Mouse (Mus musculus): ENCODE data around the gene Auts2. TPM values are rescaled to one million over a fixed set of nuclear protein-coding genes. Genes with fewer than 3 reads are reported as not detected.
A peak's percentile ranks its signal among the peaks of the same experiment; 100 is the strongest.

The Auts2 gene
- total and polyA plus RNA-seq, 2 experiments from 2014 or later = 6.8 to 12.1 TPM

GRCm38 (mm10) chr5:131496517-131497216, 1046.5 kb downstream of the Auts2 start:
- H3K36me3 ChIP-seq (replicated peaks; ENCODE audit: control insufficient read depth, insufficient read depth, low read length) = no peaks in the 10 kb centered on the region
- WGBS = 88% methylated on average over 9 of the region's 10 CpGs
- DNase-seq (ENCODE audit: low spot score) = no peak

GRCm38 (mm10) chr5:131494564-131494963, 1048.6 kb downstream of the Auts2 start:
- WGBS = 87% methylated on average over 5 of the region's 5 CpGs
- no peak for ATAC-seq (ENCODE audit: insufficient read depth, low read depth)

More at GRCm38 (mm10) chr5:131496517-131497216, 1046.5 kb downstream of the Auts2 start:
- Histone ChIP-seq H3K4me1 (ENCODE audit: control insufficient read depth, insufficient read depth) (no peaks in the 10 kb centered on the region), H3K9me3 (replicated peaks; ENCODE audit: control insufficient read depth, low read length) (no peaks in the 10 kb centered on the region), H3K4me3 (ENCODE audit: low read depth, low read length) (no peak overlapping the region), H3K9ac (replicated peaks; ENCODE audit: low read depth, low read length) (no peak overlapping the region), H3K27ac (ENCODE audit: low read depth) (no peak overlapping the region), H3K4me2 (ENCODE audit: low read depth, low read length) (no peak overlapping the region), H3K27me3 (ENCODE audit: control insufficient read depth, insufficient read depth, low read length) (no peaks in the 10 kb centered on the region)
- ATAC-seq (ENCODE audit: insufficient read depth, low read depth) = no peak; the same call in 1 of the 2 replicates
- TF ChIP-seq EP300 (IDR thresholded peaks at IDR 0.05; ENCODE audit: low read depth) = no peak
- TF ChIP-seq CTCF (IDR thresholded peaks at IDR 0.05; ENCODE audit: low read depth) = no peak

DNA sequence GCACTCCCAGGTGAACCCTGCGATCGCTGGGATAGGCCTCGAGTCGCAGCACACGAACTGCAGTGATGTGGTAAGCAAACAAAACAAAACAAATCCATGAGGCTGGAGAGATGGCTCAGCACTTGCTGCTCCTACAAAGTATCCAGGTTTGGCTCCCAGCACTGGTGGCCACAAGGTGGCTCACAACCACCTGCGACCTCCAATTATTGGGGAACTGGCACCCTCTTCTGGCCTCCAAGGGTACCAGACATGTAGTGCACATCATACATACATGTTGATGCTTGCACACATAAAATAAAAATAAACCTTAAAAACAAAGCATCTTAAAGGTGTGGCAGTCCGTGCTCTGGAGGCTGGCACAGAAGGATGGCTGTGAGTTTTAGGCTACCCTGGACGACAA, 1050.6 kb downstream of the Auts2 start:
- DNase-seq (ENCODE audit: low spot score) (no peak), ATAC-seq (ENCODE audit: insufficient read depth, low read depth) (no peak)
- Histone ChIP-seq H3K27ac (ENCODE audit: low read depth) (no peak overlapping the region), H3K9me3 (replicated peaks; ENCODE audit: control insufficient read depth, low read length) (no peaks in the 10 kb centered on the region), H3K4me2 (ENCODE audit: low read depth, low read length) (no peak overlapping the region), H3K9ac (replicated peaks; ENCODE audit: low read depth, low read length) (no peak overlapping the region), H3K27me3 (ENCODE audit: control insufficient read depth, insufficient read depth, low read length) (no peaks in the 10 kb centered on the region), H3K4me3 (ENCODE audit: low read depth, low read length) (no peak overlapping the region), H3K36me3 (replicated peaks; ENCODE audit: control insufficient read depth, insufficient read depth, low read length) (no peaks in the 10 kb centered on the region), H3K4me1 (ENCODE audit: control insufficient read depth, insufficient read depth) (0 out of 2 replicates have a peak, but pooled peaks cover under 1% of the 10 kb centered on the region)
- TF ChIP-seq EP300 (IDR thresholded peaks at IDR 0.05; ENCODE audit: low read depth) = no peak
- TF ChIP-seq CTCF (IDR thresholded peaks at IDR 0.05; ENCODE audit: low read depth) = peak; percentile 41
- 87% methylated on average over 8 of the region's 8 CpGs for WGBS

More at GRCm38 (mm10) chr5:131494564-131494963, 1048.6 kb downstream of the Auts2 start:
- H3K4me3 ChIP-seq (ENCODE audit: low read depth, low read length) = no peak overlapping the region
- TF ChIP-seq EP300 (IDR thresholded peaks at IDR 0.05; ENCODE audit: low read depth) (no peak), CTCF (IDR thresholded peaks at IDR 0.05; ENCODE audit: low read depth) (no peak)
- H3K4me1 ChIP-seq (ENCODE audit: control insufficient read depth, insufficient read depth) = no peaks in the 10 kb centered on the region
- DNase-seq (ENCODE audit: low spot score) = no peak
- H3K4me2 ChIP-seq (ENCODE audit: low read depth, low read length) = no peak overlapping the region
- H3K9ac ChIP-seq (replicated peaks; ENCODE audit: low read depth, low read length) = no peak overlapping the region
- H3K36me3 ChIP-seq (replicated peaks; ENCODE audit: control insufficient read depth, insufficient read depth, low read length) = no peaks in the 10 kb centered on the region
- H3K9me3 ChIP-seq (replicated peaks; ENCODE audit: control insufficient read depth, low read length) = no peaks in the 10 kb centered on the region
- H3K27me3 ChIP-seq (ENCODE audit: control insufficient read depth, insufficient read depth, low read length) = no peaks in the 10 kb centered on the region
- H3K27ac ChIP-seq (ENCODE audit: low read depth) = no peak overlapping the region

- ATAC-seq (ENCODE audit: insufficient read depth, low read depth) (no peak), DNase-seq (ENCODE audit: low spot score) (no peak)
- Histone ChIP-seq H3K27me3 (ENCODE audit: control insufficient read depth, insufficient read depth, low read length) (no peaks in the 10 kb centered on the region), H3K9ac (replicated peaks; ENCODE audit: low read depth, low read length) (no peak overlapping the region), H3K36me3 (replicated peaks; ENCODE audit: control insufficient read depth, insufficient read depth, low read length) (no peaks in the 10 kb centered on the region), H3K4me3 (ENCODE audit: low read depth, low read length) (no peak overlapping the region), H3K4me1 (ENCODE audit: control insufficient read depth, insufficient read depth) (0 out of 2 replicates have a peak, but pooled peaks cover 7% of the 10 kb centered on the region), H3K4me2 (ENCODE audit: low read depth, low read length) (no peak overlapping the region), H3K27ac (ENCODE audit: low read depth) (no peak overlapping the region), H3K9me3 (replicated peaks; ENCODE audit: control insufficient read depth, low read length) (no peaks in the 10 kb centered on the region)
- TF ChIP-seq EP300 (IDR thresholded peaks at IDR 0.05; ENCODE audit: low read depth) = no peak
- no peak for TF ChIP-seq CTCF (IDR thresholded peaks at IDR 0.05; ENCODE audit: low read depth)
- WGBS = 54% methylated on average over 8 of the region's 8 CpGs
Measured at GRCm38 (mm10) chr5:131491843-131492242, 1051.3 kb downstream of the Auts2 start.

GRCm38 (mm10) chr5:131490811-131491210, 1052.3 kb downstream of the Auts2 start:
- H3K4me3 ChIP-seq (ENCODE audit: low read depth, low read length) = no peak overlapping the region
- peaks cover under 1% of the 10 kb centered on the region; the same call in 1 of the 2 replicates for H3K9me3 ChIP-seq (replicated peaks; ENCODE audit: control insufficient read depth, low read length)
- no peaks in the 10 kb centered on the region for H3K36me3 ChIP-seq (replicated peaks; ENCODE audit: control insufficient read depth, insufficient read depth, low read length)
- 0 out of 2 replicates have a peak, but pooled peaks cover 7% of the 10 kb centered on the region for H3K4me1 ChIP-seq (ENCODE audit: control insufficient read depth, insufficient read depth)
- H3K4me2 ChIP-seq (ENCODE audit: low read depth, low read length) = no peak overlapping the region
- TF ChIP-seq EP300 (IDR thresholded peaks at IDR 0.05; ENCODE audit: low read depth) (no peak), CTCF (IDR thresholded peaks at IDR 0.05; ENCODE audit: low read depth) (no peak)
- H3K27me3 ChIP-seq (ENCODE audit: control insufficient read depth, insufficient read depth, low read length) = no peaks in the 10 kb centered on the region
- ATAC-seq (ENCODE audit: insufficient read depth, low read depth) (no peak), DNase-seq (ENCODE audit: low spot score) (no peak)
- no peak overlapping the region for H3K27ac ChIP-seq (ENCODE audit: low read depth)
- H3K9ac ChIP-seq (replicated peaks; ENCODE audit: low read depth, low read length) = no peak overlapping the region
- WGBS = 86% methylated on average over 2 of the region's 2 CpGs
